Mouse (Mus musculus) ES-E14 (cell line): ENCODE data around the gene Lrp5. TPM values are rescaled to one million over a fixed set of nuclear protein-coding genes. Genes with fewer than 3 reads are reported as not detected.

Source experiments
- DNase-seq: peaks from one replicate; pipeline ENCODE4 v3.0.0-alpha.2; 2013; ENCODE audit warnings: low read depth, low spot score
- H3K27ac ChIP-seq: 2 replicates; pipeline ENCODE4 v1.5.1; 2012; ENCODE audit warnings: low read depth, mild to moderate bottlenecking, low read length, moderate library complexity, mixed read lengths; ENCODE audit not compliant: poor library complexity, insufficient read depth, severe bottlenecking
- H3K36me3 ChIP-seq: 2 replicates; pipeline ENCODE4 v1.6.1; 2012; ENCODE audit warnings: mild to moderate bottlenecking, low read length, moderate library complexity, mixed read lengths; ENCODE audit not compliant: control insufficient read depth, poor library complexity, insufficient read depth, severe bottlenecking
- H3K4me1 ChIP-seq, 2 experiments: fragments of 150-350 bp in 1 of 2; sonication (generic) in 1 of 2; 2 replicates each; pipeline ENCODE4 v1.6.1; 2012; ENCODE audit warnings: low read length in 2 of 2, mild to moderate bottlenecking in 1 of 2, mixed read lengths in 1 of 2; ENCODE audit not compliant: control insufficient read depth in 2 of 2, insufficient read depth in 2 of 2, poor library complexity in 1 of 2
- H3K4me3 ChIP-seq, 2 experiments: fragments of 150-350 bp in 1 of 2; sonication (generic) in 1 of 2; 2 replicates each; pipeline ENCODE4 v1.5.1; 2012; ENCODE audit warnings: low read length in 2 of 2, low read depth in 1 of 2, mild to moderate bottlenecking in 1 of 2, mixed read lengths in 1 of 2; ENCODE audit not compliant: insufficient read depth in 1 of 2, poor library complexity in 1 of 2, severe bottlenecking in 1 of 2
- H3K9ac ChIP-seq: 2 replicates; pipeline ENCODE4 v1.6.1; 2012; ENCODE audit warnings: low read depth, mild to moderate bottlenecking, low read length, mixed read lengths; ENCODE audit not compliant: poor library complexity, insufficient read depth, severe bottlenecking
- H3K9me3 ChIP-seq: fragments of 150-350 bp; sonication (generic); 2 replicates; pipeline ENCODE4 v1.6.1; 2012; ENCODE audit warnings: low read depth, mild to moderate bottlenecking, low read length; ENCODE audit not compliant: control insufficient read depth, insufficient read depth
- CHD2 ChIP-seq: IDR thresholded peaks from 2 replicates; pipeline ENCODE4 v1.6.1; 2014; ENCODE audit warnings: mild to moderate bottlenecking, low read depth, low read length, inconsistent platforms
- HCFC1 ChIP-seq: IDR thresholded peaks from 2 replicates; pipeline ENCODE4 v1.6.1; 2012; ENCODE audit warnings: low read length, inconsistent platforms, borderline replicate concordance; ENCODE audit not compliant: insufficient read depth
- MAFK ChIP-seq: IDR thresholded peaks from 2 replicates; pipeline ENCODE4 v1.6.1; 2014; ENCODE audit warnings: mild to moderate bottlenecking, low read depth, low read length, inconsistent platforms; ENCODE audit not compliant: insufficient read depth
- ZC3H11A ChIP-seq: IDR thresholded peaks from 2 replicates; pipeline ENCODE4 v1.6.1; 2012; ENCODE audit warnings: low read depth, mild to moderate bottlenecking, inconsistent platforms, low read length, borderline replicate concordance
- ZNF384 ChIP-seq: IDR thresholded peaks from 2 replicates; pipeline ENCODE4 v1.6.1; 2012; ENCODE audit warnings: low read depth, low read length, inconsistent platforms
- in situ Hi-C, 2 experiments: fragments of 600-800 bp; cut with MboI; formaldehyde crosslinking; loops; one replicate each; pipeline ENCODE4 v1.15.1; 2025; ENCODE audit warnings: low sequenced_read_pairs in 2 of 2, inconsistent platforms in 1 of 2; ENCODE audit not compliant: unreplicated experiment in 2 of 2
- total RNA-seq: library from RNA; depleted of rRNA; stranded (reverse); fragments of 300-350 nt; gene quantifications from 2 replicates; pipeline ENCODE4 v1.2.3, GENCODE M21; 2012

Lrp5 gene
- total RNA-seq, 1 experiment = 46.1 TPM

GRCm38 (mm10) chr19:3564309-3564708 is 122.1 kb downstream of the Lrp5 start:
- no peaks in the 10 kb centered on the region for H3K36me3 ChIP-seq
- in situ Hi-C loops = no loop called here
- no peak for DNase-seq
- H3K9ac ChIP-seq = no peak overlapping the region
- H3K27ac ChIP-seq = no peak overlapping the region
- TF ChIP-seq HCFC1 (no peak), MAFK (no peak), ZNF384 (no peak)
- peaks cover 8% of the 10 kb centered on the region in 2 experiments; a peak in 2 of 4 replicates for H3K4me1 ChIP-seq
- no peak overlapping the region for H3K4me3 ChIP-seq
- H3K9me3 ChIP-seq = no peaks in the 10 kb centered on the region

- Histone ChIP-seq H3K27ac (no peak overlapping the region), H3K4me1 (peaks cover 6 to 8% of the 10 kb centered on the region in 2 experiments; a peak in 2 of 4 replicates), H3K9ac (no peak overlapping the region), H3K4me3 (no peak overlapping the region), H3K9me3 (no peaks in the 10 kb centered on the region), H3K36me3 (no peaks in the 10 kb centered on the region)
- no peak for DNase-seq
- in situ Hi-C loops = no loop called here
- no peak for TF ChIP-seq CHD2
- TF ChIP-seq ZC3H11A = no peak
- TF ChIP-seq ZNF384 = no peak
- no peak for TF ChIP-seq MAFK
Measured at GRCm38 (mm10) chr19:3562752-3563151, 123.6 kb downstream of the Lrp5 start.

GRCm38 (mm10) chr19:3562298-3562697 is 124.1 kb downstream of the Lrp5 start:
- Histone ChIP-seq H3K9ac (no peak overlapping the region), H3K4me3 (no peak overlapping the region), H3K4me1 (peaks cover 6 to 8% of the 10 kb centered on the region in 2 experiments; a peak in 2 of 4 replicates), H3K9me3 (no peaks in the 10 kb centered on the region), H3K27ac (no peak overlapping the region), H3K36me3 (no peaks in the 10 kb centered on the region)
- DNase-seq = no peak
- TF ChIP-seq CHD2 (no peak), MAFK (no peak), ZC3H11A (no peak), ZNF384 (no peak), HCFC1 (no peak)
- in situ Hi-C loops = no loop called here

- H3K36me3 ChIP-seq = no peaks in the 10 kb centered on the region
- H3K4me1 ChIP-seq = peaks cover 1 to 3% of the 10 kb centered on the region in 2 experiments; a peak in 2 of 4 replicates
- no peak overlapping the region for H3K27ac ChIP-seq
- no peak overlapping the region for H3K9ac ChIP-seq
- no peaks in the 10 kb centered on the region for H3K9me3 ChIP-seq
- in situ Hi-C loops = no loop called here
- DNase-seq = no peak
- no peak for TF ChIP-seq HCFC1
- TF ChIP-seq MAFK = no peak
- TF ChIP-seq ZC3H11A = no peak
- no peak for TF ChIP-seq CHD2
- TF ChIP-seq ZNF384 = no peak
- H3K4me3 ChIP-seq = no peak overlapping the region
Measured at GRCm38 (mm10) chr19:3556169-3556827, 130.1 kb downstream of the Lrp5 start.
